Mouse (Mus musculus): ENCODE data around the gene Myt1l.

Gene Myt1l

DNA sequence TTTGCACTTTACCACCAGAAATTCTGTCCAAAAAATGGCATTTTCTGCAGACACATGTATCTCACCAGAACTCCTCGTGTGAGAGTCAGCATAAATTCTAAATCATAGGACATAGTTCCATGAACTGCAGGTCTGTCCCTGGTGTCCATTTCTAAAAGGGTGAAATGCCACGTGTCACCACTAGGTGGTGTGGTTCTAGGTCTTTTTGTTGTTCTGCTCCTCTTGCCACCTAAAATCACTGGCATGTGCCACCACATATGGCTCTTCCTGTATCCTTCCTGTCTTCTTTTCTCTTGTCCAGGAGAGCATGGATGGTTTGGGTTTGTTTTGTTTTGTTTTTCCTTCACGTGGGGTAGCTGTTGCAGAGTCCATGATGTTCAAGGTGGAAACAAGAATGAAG, 366.5 kb downstream of the Myt1l start:
- DNase-seq (ENCODE audit: low read depth in 1 of 2, low spot score in 2 of 2) = no peak

DNA sequence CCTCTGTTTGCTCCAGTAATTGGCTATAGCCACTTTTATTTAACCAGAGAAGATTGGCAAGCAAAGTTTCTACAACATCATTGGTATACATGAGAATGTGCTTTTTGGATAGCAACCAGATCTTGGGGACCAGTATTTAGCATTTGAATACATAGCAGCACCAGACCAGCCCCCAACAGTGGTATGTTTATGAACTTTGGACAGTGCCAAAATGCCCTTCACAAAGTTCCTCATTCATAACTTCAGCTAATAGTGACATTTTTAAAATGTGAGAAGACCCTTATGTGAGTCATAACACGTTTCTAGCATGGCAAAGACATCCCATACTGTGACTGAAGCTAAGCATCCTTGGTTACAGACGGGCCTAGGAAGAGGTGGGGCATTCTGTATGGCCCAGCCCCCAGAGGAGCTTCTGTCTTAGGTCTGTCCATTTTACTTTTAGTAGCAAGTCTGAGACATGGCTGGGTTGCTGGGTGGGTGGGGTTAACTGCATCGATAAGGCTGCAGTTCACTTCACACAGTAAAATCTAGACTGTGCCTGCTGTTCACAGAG, 369.4 kb downstream of the Myt1l start:
- DNase-seq (ENCODE audit: low read depth in 1 of 2, low spot score in 2 of 2) = no peak

DNA sequence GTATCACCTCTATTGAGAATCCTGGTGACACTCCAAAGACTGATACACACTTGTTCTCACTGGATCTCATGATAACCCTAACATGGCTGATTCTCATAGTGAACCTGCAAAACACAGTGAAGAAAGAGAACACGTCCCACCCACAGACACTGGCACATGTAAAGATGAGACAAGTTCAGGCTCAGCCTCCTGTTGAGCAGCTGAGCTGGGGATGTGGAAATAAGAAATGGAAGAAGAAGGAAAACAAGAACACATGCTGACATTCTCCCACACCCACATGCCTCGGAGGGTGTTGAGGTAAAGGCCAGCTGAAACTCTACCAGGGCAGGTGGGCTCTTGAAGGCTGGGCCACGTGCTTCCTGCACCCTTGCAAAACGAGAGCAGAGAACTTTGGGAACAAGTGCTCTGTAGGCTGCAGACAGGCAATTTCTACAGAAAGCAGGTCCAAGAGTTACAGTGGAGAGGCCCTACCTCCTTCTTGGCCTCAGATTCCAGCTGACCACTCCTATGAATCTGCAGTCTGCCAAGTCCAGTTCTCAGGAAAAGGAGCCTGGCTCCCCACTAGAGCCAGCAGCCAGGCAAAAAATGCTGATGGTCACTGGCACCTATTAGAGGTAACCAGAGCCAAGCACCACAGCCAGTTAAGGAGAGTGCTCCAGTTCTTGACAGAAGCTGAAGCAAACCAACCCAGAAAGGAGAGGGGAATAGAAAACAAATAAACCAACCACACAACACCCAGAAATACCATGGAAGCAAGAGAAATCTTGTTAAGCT, 376.1 kb downstream of the Myt1l start:
- DNase-seq (ENCODE audit: low read depth in 1 of 2, low spot score in 2 of 2) = no peak

DNA sequence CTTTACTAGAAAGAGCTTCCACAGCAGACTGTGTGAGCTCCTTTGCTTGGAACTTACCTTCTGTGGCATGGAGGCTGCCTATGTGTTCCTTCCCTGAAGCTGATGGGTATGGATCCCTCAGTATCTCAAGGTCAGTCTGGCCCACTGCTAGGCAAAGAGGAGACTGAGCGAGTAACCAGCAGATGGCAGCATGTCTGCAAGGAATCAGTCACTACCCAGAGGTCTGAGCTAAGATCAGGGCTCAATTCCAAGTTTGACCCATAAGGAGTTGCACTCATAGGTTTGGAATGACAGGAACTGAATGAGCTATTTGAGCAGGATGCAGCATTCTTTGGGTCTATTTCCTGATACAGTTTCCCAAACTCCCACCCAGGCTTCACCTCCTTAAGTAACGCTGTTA, 378.9 kb downstream of the Myt1l start:
- no peak for DNase-seq (ENCODE audit: low read depth in 1 of 2, low spot score in 2 of 2)

DNA sequence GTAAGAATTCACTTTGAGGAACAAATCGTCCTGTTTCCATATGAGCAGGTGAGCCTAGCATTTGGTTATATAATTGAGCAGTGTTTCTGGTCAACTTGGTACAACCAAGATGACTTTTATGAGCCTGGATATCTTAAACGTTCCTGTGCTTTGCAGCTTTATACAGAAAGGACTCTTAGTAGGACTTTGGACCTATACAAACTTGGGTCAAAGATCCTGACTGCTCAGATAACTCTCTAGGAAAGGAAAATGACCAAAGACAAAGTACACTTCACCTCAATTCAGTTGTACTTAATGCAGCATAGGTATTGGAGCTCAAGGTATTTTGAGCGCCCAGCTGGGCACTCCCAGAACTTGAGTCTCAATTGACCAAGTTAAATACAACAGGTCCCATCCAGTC, 388.0 kb downstream of the Myt1l start:
- DNase-seq (ENCODE audit: low read depth in 1 of 2, low spot score in 2 of 2) = no peak

DNA sequence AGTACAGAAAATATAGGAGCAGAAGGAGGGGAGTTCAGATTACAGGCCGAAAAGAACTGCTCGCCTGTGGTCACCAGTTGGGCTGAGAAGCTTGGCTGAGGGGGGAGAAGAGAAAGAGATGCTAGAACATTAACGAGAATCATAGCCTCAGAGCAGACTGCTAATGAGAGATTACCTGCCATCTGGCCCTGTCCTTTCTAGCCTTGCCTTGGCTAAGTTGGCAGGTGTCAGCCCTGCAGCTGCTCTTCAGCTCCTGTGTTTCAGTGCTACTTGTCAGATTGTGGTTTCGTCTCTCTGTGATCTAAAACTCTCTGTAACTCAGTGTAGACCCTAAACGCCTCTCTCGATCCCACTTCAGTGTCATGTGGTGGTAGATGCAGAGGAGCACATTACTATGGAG, 388.6 kb downstream of the Myt1l start:
- no peak for DNase-seq (ENCODE audit: low read depth in 1 of 2, low spot score in 2 of 2)

DNA sequence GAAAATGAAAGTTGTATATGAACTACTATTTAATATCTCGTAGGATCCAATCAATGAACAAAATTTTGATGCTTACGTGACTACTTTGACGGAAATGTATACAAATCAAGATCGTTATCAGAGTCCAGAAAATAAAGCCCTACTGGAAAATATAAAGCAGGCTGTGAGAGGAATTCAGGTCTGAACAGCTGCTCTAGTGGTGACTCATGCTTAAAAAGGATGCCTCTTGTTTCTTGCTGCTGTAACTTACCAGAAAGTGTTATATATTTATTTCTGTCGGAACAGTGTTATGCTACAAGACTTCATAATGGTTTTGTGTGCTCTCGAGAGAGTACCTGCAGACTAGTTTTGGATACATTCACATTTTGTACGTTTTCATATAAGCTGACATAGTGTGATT, 392.1 kb downstream of the Myt1l start:
- DNase-seq (ENCODE audit: low read depth in 1 of 2, low spot score in 2 of 2) = no peak

DNA sequence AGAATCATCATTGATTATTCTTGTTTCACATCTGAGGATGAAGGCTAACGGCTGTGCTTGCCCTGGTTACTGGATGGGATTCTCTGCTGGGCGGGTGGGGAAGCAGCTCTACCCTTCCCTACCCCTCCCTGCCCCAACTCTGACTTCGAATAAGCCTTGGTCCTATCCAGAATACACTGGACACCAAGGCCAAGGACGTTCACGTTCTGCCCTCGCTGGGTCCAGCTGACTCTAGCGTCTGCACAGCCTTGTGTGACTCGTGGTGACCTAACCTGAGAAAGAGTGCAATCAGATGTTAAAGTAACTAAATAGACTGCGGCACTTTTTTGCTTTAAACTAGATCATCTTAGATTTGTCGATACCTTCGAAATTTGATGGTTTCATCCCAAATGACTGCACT, 393.3 kb downstream of the Myt1l start:
- DNase-seq (ENCODE audit: low read depth in 1 of 2, low spot score in 2 of 2) = no peak

DNA sequence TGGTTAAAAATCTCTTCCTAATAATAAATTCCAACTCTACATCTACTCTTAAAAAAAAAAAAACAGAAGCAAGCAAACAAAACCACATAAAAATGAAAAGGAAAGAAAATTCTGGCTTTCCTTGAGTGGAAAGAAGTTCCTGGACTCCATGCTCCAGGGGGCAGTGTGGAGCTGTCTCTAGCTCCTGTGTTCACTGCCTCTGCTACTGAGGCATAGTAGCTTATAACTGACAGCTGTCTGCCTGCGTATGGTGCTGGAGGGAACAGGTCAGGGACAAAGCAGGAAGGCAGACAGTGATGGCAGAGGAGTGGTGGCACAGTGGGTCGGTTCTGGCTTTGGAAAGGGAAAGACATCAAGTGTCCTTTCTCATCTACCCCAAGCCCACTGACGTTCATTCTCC, 398.7 kb downstream of the Myt1l start:
- DNase-seq (ENCODE audit: low read depth in 1 of 2, low spot score in 2 of 2) = no peak

DNA sequence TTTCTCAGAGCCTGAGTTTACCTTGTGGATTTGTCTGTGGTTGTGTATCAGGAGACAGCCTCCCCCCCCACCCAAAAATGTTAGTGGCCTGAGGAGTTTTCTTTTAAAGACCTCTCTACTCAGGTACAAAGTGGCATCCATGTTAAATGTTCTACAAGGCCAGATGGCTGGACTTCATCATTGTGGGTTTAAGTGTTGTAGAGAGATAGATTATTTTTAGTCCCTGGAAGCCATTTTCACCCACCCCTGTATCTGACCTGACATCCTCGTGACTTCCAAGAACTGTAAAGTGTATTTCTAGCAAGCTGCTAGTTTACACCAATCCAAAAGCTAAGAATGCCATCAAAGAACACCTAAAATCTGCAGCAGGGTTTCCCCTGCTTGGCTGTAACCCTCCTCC, 402.4 kb downstream of the Myt1l start:
- DNase-seq (ENCODE audit: low read depth in 1 of 2, low spot score in 2 of 2) = no peak

DNA sequence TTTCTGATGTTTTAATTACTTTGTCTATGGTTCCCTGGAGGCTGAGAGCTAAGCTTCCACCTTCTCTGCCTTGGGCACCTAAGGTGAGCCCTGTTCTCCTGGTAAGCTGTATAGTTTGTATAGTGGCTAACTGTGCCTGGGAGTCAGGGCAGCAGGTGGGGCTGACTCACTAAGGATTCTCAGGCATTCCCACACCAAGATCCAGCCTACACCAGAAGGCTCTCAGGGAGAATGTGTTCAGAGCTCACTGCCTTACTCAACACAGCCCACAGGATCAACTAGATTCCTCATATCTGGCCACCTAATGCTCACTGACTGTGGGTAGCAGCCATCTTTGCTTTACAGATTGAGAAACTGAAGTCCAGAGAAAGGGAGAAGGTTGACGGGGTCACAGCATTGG, 404.8 kb downstream of the Myt1l start:
- no peak for DNase-seq (ENCODE audit: low read depth in 1 of 2, low spot score in 2 of 2)

DNA sequence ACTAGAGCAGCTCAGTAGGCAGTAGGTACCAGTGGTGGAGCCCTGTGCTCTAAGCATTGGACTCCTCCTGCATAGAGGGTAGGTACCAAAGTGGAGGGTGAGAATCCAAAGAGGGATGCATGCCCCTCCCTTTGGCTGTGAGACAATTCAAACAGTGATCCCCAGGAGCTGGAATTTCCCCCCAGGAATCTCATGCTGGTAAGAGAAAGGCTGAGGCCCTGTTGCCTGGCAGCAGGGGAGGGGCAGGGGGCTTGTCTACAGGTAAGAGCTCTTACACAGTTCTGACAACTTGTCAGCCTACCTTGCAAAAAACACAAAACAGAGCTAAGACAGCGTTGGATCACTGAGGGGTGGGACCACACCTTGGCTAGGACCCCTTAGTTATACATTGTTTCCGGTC, 405.3 kb downstream of the Myt1l start:
- no peak for DNase-seq (ENCODE audit: low read depth in 1 of 2, low spot score in 2 of 2)

DNA sequence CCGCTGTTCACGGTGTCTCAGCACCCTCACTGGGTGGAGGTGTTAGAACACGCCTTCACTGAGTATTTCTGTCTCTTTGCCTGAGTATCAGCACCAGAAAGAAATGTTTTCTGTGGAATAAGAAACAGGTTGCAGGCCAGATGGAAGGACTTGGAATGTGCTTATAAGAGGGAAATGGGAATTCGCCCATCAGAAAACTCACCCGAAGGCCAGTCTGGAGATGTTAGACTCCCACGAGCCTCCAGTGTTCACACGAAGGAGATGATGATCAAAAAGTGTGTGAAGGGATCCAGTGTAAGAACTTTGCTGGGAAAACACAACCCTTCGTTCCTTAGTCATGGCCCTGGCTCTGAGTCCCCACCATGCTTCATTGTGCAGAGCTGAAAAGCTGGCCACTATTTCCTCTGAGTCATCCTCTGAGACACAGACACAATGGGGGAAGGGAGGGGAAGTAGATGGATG, 406.0 kb downstream of the Myt1l start:
- no peak for DNase-seq (ENCODE audit: low read depth in 1 of 2, low spot score in 2 of 2)

DNA sequence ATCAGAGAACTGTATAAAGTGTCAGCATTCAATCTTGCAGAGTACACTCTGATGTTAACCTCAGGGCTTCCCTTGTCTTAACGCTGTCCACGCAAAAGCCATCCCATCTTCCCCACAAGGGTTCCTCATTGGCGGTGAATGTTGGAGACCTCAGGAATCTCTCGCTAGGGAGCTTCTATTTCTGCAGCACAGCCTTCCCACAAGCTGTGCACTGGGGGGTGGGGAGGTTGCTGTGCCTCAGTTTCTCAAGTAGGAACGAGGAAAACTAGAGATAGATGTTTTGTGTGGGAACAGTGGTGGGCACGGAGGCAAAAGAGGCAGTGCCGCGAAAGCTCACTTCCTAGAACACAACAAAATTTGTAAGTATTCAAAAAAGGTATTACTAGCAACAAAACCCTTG, 409.1 kb downstream of the Myt1l start, which contains the start of gene Pxdn:
Gene Pxdn (plus strand): TSS at position 301 of the 400 bp plus-strand sequence.
- DNase-seq (ENCODE audit: low read depth in 1 of 2, low spot score in 2 of 2) = no peak

DNA sequence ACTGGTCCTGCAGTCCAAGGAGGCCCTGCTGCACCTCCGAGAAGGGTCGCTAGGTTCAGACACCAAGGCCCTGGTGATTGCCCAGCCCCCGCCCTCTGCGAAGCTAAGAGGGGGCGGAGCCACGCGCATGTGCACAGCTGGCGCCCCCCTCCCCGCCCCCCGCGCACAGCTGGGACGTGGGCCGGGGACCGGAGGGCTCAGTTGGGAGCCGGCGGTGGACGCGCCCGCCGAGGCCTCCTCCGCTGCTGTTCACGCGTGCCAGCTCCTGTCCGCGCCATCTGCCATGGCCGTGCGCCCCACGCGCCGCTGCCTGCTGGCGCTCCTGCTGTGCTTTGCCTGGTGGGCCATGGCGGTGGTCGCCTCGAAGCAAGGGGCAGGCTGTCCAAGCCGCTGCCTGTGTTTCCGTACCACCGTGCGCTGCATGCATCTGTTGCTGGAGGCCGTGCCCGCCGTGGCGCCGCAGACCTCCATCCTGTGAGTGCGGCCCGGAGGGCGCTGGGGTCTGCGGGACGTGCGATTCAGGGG, 409.7 kb downstream of the Myt1l start:
- DNase-seq (ENCODE audit: low read depth in 1 of 2, low spot score in 2 of 2) = no peak

DNA sequence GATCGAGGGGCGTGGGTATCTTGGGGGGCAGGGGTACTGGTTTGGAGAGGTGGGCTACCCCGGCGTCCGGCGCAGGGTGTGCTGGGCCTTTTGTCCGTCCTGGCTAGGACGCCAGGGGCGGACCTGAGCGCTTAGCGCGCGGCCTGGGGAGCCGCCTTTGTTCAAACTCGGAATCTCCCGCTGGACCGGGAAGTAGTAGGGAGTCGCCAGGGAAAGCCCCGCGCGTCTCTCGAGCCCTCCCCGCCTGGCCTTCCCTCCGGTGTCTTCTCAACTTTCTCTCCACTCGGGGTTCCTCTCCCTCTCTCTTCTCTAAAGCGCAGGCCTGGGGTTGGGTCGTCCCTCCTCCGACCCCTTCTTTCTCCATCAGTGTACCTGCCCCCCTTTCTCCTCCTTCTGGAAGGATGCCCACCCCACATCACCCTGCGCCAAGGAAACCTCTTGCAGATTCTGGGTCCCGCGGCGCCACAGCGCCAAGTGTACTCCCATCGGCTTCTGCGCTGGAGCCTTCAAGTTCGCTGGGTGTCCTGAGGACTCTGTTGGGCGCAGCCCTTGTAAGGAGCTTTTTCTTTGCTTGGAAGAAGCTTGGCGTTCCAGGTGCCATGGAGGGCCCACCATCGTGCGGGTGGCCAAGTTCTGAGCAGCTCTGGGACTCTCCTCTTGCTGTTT, 410.3 kb downstream of the Myt1l start:
- DNase-seq (ENCODE audit: low read depth in 1 of 2, low spot score in 2 of 2) = no peak

DNA sequence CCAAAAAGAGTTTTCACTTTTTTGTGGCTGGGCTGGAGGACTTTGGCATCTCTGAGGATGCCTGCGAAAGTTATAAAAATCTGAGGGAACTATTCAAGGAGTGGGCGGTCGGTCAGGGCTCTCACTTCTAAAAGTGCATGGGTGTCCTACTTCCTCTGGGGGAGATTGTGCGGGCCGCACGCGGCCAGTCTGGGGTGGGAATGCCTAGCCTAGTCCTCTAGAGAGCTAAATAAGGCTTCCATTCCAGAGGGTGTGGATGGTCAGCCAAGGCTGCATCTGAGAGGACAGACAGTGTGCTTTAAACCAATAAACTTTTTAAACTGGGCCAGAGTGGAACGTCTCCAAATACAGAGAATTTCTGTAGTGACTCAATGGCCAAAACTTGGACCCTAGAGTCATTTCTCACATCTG, 411.1 kb downstream of the Myt1l start:
- no peak for DNase-seq (ENCODE audit: low read depth in 1 of 2, low spot score in 2 of 2)

DNA sequence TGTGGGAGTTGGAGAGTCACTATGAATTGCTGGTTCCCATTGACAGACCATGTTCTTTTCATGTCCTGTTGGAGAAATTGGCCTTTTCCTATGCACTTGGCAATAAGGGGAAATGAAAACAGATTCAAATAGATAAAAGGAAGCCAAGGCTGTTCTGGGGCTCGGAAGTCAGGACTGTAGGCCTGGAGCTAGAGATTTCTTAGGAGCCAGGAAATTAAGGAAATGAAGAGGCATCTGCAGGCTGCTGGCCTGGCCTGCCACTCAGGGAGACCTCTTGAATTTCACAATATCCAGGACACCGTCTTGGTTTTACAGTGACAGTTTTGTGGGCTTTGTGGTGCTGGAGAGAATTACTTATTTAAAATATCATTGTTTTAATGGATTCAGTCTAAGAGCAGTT, 414.3 kb downstream of the Myt1l start:
- DNase-seq (ENCODE audit: low read depth in 1 of 2, low spot score in 2 of 2) = no peak

DNA sequence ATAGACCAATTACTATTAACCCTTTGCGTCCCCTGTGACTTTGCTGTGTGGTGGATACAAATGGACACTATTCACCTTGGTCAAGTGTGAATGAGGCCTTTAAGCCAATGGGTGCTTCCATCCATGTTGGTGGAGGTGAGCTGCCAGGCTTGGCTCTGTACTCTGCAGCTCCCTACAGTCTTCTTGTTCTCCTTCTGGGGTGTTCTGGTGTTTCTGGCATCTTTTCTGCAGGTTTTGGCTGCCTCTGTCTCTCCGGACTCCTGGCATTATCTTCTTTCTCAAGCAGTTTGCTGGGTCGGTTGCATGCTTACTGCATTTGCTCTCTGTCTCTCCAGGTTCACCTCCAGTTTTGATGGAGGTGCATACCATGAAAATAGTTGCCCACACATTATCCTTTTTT, 416.5 kb downstream of the Myt1l start:
- no peak for DNase-seq (ENCODE audit: low read depth in 1 of 2, low spot score in 2 of 2)

DNA sequence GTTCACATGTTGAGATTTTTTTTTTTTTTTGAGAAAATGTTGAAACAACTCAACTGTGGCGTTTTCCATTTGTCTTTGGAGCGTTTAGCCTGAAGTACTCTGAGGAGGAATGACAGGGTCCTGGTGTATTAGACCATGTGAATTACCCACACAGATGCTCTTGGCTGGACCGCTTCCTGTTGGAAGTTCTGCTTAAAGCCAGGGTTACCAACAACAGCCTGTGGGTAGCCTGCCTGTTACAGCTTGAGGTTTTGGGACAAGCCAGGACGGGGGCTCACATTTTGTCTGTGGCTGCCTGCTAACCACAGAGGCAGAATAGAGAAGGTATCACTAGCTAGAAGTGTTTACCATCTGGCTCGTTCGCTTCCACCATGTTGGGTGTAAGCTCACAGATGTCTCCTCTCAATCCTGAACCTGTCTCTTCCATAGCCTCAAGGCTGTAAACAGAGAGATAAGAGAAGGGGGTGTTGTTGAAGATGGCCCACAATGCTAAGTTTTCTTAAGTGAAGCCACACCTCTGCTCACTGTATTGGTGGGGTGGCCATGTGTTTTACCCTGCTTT, 417.1 kb downstream of the Myt1l start:
- DNase-seq (ENCODE audit: low read depth in 1 of 2, low spot score in 2 of 2) = no peak

DNA sequence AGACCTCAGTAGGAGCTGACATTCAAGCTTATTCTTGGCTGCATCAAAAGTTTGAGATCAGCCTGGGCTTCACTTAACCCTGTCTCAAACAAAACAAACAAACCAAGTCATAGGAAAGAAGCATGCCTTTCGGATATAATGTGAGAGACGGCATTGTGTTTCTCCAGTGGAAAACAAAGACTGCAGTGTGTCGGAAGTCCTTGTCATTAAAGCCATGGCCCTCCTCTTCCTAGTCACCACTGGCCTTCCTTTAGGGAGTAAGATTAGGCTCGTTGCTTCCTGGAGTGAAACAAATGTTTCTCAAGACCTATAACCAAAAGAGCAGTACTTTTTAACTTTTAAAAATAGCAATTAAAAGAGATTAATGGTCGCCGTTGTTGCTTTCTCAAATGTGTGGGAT, 422.9 kb downstream of the Myt1l start:
- no peak for DNase-seq (ENCODE audit: low read depth in 1 of 2, low spot score in 2 of 2)

DNA sequence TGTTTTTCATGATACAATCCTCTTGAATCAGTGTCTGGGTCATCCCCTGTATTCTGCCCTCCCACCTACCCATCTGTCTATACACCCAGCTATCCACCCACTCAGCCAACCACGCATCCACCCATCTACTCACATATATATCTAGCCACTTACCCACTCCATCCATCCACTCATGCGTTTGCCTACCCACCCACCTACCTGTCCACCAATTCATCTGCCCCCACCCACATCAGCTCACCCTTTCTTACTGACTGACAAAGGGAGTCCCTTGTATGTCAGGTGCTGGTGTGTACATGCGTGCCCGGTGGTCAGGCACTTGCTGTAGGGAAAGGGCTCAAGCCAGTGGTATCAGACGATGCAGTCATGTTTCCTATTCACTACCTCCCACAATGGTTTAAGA, 423.3 kb downstream of the Myt1l start:
- DNase-seq (ENCODE audit: low read depth in 1 of 2, low spot score in 2 of 2) = no peak
